Mouse (Mus musculus): ENCODE data around the gene Trim50. TPM values are rescaled to one million over a fixed set of nuclear protein-coding genes. Genes with fewer than 3 reads are reported as not detected.

Trim50 gene
- polyA plus RNA-seq, 1 experiment from 2014 or later = 3.5 TPM

DNA sequence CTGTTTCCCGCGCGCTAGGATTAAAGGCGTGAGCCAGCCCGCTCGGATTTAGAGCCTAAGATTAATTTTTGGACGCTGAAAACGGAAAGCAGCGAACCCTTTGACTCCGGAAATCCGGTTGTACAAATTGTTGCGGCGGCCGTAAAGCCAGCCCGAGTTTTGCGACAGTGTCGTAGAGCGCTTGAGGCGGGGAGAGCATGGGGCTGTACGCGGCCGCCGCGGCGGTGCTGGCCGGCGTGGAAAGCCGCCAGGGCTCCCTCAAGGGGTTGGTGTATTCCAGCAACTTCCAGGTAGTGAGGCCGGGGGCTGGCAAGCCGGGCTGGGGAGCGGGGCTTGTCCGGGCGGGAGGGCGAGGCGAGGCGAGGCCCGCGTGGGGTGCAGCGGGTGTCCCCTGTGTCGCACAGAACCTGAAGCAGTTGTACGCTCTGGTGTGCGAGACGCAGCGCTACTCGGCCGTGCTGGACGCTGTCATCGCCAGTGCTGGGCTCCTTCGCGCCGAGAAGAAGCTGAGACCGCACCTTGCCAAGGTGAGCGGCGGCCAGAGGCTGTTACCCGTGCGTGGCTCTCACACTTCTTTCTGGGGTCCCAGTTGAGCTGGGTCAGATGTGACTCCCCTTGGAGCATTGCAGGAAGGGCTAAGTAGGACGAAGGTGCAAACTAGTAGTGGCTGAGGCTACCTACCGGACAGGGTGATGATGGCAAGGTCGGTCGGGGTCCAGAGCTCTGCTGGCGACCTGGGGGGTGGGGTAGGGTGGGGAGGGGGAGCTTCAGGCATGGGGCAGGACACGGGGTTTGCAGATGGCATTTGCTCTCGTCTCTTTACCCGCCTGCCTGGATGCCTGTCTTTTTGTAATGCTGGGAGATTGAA lies 16.9 kb downstream of the Trim50 start, which contains the start of gene Nsun5:
Gene Nsun5, plus strand, starts transcription at position 167 of the 868 bp plus-strand sequence.
- Histone ChIP-seq H3K27ac (replicated peaks) (peak within 1 kb of the TSS; percentile 78), H3K9me3 (ENCODE audit: control insufficient read depth, low read length) (no peaks in the 10 kb centered on the region), H3K4me3 (ENCODE audit: low read depth, low read length) (peak within 1 kb of the TSS; percentile 84), H3K4me1 (replicated peaks; ENCODE audit: control insufficient read depth, insufficient read depth) (peaks cover 2% of the 10 kb centered on the region; the same call in 1 of the 2 replicates), H3K4me2 (replicated peaks; ENCODE audit: low read depth) (peak within 1 kb of the TSS; percentile 91), H3K9ac (ENCODE audit: low read length) (peak within 1 kb of the TSS; percentile 88), H3K27me3 (ENCODE audit: control insufficient read depth, insufficient read depth, low read length) (no peaks in the 10 kb centered on the region), H3K36me3 (ENCODE audit: control insufficient read depth, insufficient read depth, low read length) (peaks cover 13% of the 10 kb centered on the region; the same call in 1 of the 2 replicates)
- TF ChIP-seq EP300 (optimal IDR thresholded peaks at IDR 0.05) (no peak), CTCF (IDR thresholded peaks at IDR 0.05; ENCODE audit: low read depth) (no peak; the same call in 1 of the 2 replicates)
- ATAC-seq (ENCODE audit: low FRiP score, low TSS enrichment) (peak; percentile 83), DNase-seq (ENCODE audit: low spot score) (peak; percentile 94)
- WGBS = under 1% methylated on average over 62 of the region's 64 CpGs

GRCm38 (mm10) chr5:135371195-135371594 lies 18.1 kb downstream of the Trim50 start:
- peaks cover 2% of the 10 kb centered on the region; the same call in 1 of the 2 replicates for H3K4me1 ChIP-seq (replicated peaks; ENCODE audit: control insufficient read depth, insufficient read depth)
- H3K27me3 ChIP-seq (ENCODE audit: control insufficient read depth, insufficient read depth, low read length) = no peaks in the 10 kb centered on the region
- no peak overlapping the region for H3K27ac ChIP-seq (replicated peaks)
- H3K36me3 ChIP-seq (ENCODE audit: control insufficient read depth, insufficient read depth, low read length) = peaks cover 23% of the 10 kb centered on the region
- TF ChIP-seq EP300 (optimal IDR thresholded peaks at IDR 0.05) = no peak
- TF ChIP-seq CTCF (IDR thresholded peaks at IDR 0.05; ENCODE audit: low read depth) = no peak
- ATAC-seq (ENCODE audit: low FRiP score, low TSS enrichment) (no peak), DNase-seq (ENCODE audit: low spot score) (no peak)
- no peak overlapping the region for H3K4me3 ChIP-seq (ENCODE audit: low read depth, low read length)
- no peaks in the 10 kb centered on the region for H3K9me3 ChIP-seq (ENCODE audit: control insufficient read depth, low read length)
- WGBS = 96% methylated on average over 13 of the region's 13 CpGs
- no peak overlapping the region for H3K4me2 ChIP-seq (replicated peaks; ENCODE audit: low read depth)
- H3K9ac ChIP-seq (ENCODE audit: low read length) = no peak overlapping the region

GRCm38 (mm10) chr5:135373601-135374000 lies 20.5 kb downstream of the Trim50 start:
- no peak overlapping the region for H3K27ac ChIP-seq (replicated peaks)
- WGBS = 94% methylated on average over 5 of the region's 5 CpGs

GRCm38 (mm10) chr5:135375167-135375566 lies 22.1 kb downstream of the Trim50 start:
- ATAC-seq (ENCODE audit: low FRiP score, low TSS enrichment) = no peak
- Histone ChIP-seq H3K36me3 (ENCODE audit: control insufficient read depth, insufficient read depth, low read length) (peaks cover 46% of the 10 kb centered on the region), H3K9me3 (ENCODE audit: control insufficient read depth, low read length) (no peaks in the 10 kb centered on the region), H3K27me3 (ENCODE audit: control insufficient read depth, insufficient read depth, low read length) (no peaks in the 10 kb centered on the region), H3K4me2 (replicated peaks; ENCODE audit: low read depth) (no peak overlapping the region), H3K4me3 (ENCODE audit: low read depth, low read length) (no peak overlapping the region), H3K4me1 (replicated peaks; ENCODE audit: control insufficient read depth, insufficient read depth) (peaks cover 2% of the 10 kb centered on the region; the same call in 1 of the 2 replicates), H3K9ac (ENCODE audit: low read length) (no peak overlapping the region), H3K27ac (replicated peaks) (no peak overlapping the region)
- 38% methylated on average over 8 of the region's 8 CpGs for WGBS
- TF ChIP-seq CTCF (IDR thresholded peaks at IDR 0.05; ENCODE audit: low read depth) = no peak
- no peak for TF ChIP-seq EP300 (optimal IDR thresholded peaks at IDR 0.05)
- DNase-seq (ENCODE audit: low spot score) = peak; percentile 76

More at GRCm38 (mm10) chr5:135373601-135374000, 20.5 kb downstream of the Trim50 start:
- Histone ChIP-seq H3K4me2 (replicated peaks; ENCODE audit: low read depth) (no peak overlapping the region), H3K36me3 (ENCODE audit: control insufficient read depth, insufficient read depth, low read length) (peaks cover 36% of the 10 kb centered on the region), H3K9ac (ENCODE audit: low read length) (no peak overlapping the region), H3K4me3 (ENCODE audit: low read depth, low read length) (no peak overlapping the region), H3K4me1 (replicated peaks; ENCODE audit: control insufficient read depth, insufficient read depth) (peaks cover 2% of the 10 kb centered on the region; the same call in 1 of the 2 replicates), H3K9me3 (ENCODE audit: control insufficient read depth, low read length) (no peaks in the 10 kb centered on the region), H3K27me3 (ENCODE audit: control insufficient read depth, insufficient read depth, low read length) (no peaks in the 10 kb centered on the region)
- peak; percentile 33 for TF ChIP-seq CTCF (IDR thresholded peaks at IDR 0.05; ENCODE audit: low read depth)
- TF ChIP-seq EP300 (optimal IDR thresholded peaks at IDR 0.05) = no peak
- no peak for DNase-seq (ENCODE audit: low spot score)
- ATAC-seq (ENCODE audit: low FRiP score, low TSS enrichment) = no peak

DNA sequence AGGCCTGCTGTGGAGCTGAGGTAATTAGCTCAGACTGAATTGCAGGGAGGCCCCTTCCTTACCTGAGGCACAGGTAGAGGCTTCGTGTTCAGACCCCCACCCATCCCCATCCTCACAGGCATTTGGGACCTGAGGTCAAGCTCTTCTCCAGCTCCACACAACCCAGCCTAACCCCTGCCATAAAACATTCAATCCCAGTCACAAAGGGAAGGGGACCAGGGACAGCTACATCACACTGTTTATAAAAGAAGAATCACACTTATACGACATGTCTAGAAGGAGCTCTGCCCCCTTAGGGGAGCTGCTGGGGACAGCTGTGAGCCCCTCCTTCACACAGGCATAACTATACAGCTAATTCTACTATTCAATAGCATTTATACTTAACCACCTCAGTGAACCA lies 23.2 kb downstream of the Trim50 start:
- peaks cover 54% of the 10 kb centered on the region for H3K36me3 ChIP-seq (ENCODE audit: control insufficient read depth, insufficient read depth, low read length)
- 59% methylated on average over 2 of the region's 2 CpGs for WGBS
- TF ChIP-seq CTCF (IDR thresholded peaks at IDR 0.05; ENCODE audit: low read depth) = no peak

GRCm38 (mm10) chr5:135380681-135381080 lies 27.6 kb downstream of the Trim50 start:
- Histone ChIP-seq H3K4me3 (ENCODE audit: low read depth, low read length) (no peak overlapping the region), H3K4me2 (replicated peaks; ENCODE audit: low read depth) (no peak overlapping the region), H3K36me3 (ENCODE audit: control insufficient read depth, insufficient read depth, low read length) (peaks cover 71% of the 10 kb centered on the region), H3K27me3 (ENCODE audit: control insufficient read depth, insufficient read depth, low read length) (no peaks in the 10 kb centered on the region), H3K27ac (replicated peaks) (no peak overlapping the region), H3K9ac (ENCODE audit: low read length) (no peak overlapping the region), H3K9me3 (ENCODE audit: control insufficient read depth, low read length) (no peaks in the 10 kb centered on the region), H3K4me1 (replicated peaks; ENCODE audit: control insufficient read depth, insufficient read depth) (no peaks in the 10 kb centered on the region)
- no peak for TF ChIP-seq EP300 (optimal IDR thresholded peaks at IDR 0.05)
- ATAC-seq (ENCODE audit: low FRiP score, low TSS enrichment) (no peak), DNase-seq (ENCODE audit: low spot score) (no peak)
- WGBS = 93% methylated on average over 4 of the region's 4 CpGs

More for the DNA sequence above, 23.2 kb downstream of the Trim50 start:
- Histone ChIP-seq H3K4me3 (ENCODE audit: low read depth, low read length) (no peak overlapping the region), H3K27ac (replicated peaks) (no peak overlapping the region), H3K27me3 (ENCODE audit: control insufficient read depth, insufficient read depth, low read length) (no peaks in the 10 kb centered on the region), H3K4me1 (replicated peaks; ENCODE audit: control insufficient read depth, insufficient read depth) (no peaks in the 10 kb centered on the region), H3K9ac (ENCODE audit: low read length) (no peak overlapping the region), H3K4me2 (replicated peaks; ENCODE audit: low read depth) (no peak overlapping the region), H3K9me3 (ENCODE audit: control insufficient read depth, low read length) (no peaks in the 10 kb centered on the region)
- no peak for DNase-seq (ENCODE audit: low spot score)
- no peak for ATAC-seq (ENCODE audit: low FRiP score, low TSS enrichment)

All from stomach, postnatal 0 days (tissue).